Mouse (Mus musculus): ENCODE results near the gene Ppp1r3f. TPM values are rescaled to one million over a fixed set of nuclear protein-coding genes. Genes with fewer than 3 reads are reported as not detected.

Gene Ppp1r3f
- total and polyA plus RNA-seq, 2 experiments from 2014 or later = 1.5 to 3.5 TPM

DNA sequence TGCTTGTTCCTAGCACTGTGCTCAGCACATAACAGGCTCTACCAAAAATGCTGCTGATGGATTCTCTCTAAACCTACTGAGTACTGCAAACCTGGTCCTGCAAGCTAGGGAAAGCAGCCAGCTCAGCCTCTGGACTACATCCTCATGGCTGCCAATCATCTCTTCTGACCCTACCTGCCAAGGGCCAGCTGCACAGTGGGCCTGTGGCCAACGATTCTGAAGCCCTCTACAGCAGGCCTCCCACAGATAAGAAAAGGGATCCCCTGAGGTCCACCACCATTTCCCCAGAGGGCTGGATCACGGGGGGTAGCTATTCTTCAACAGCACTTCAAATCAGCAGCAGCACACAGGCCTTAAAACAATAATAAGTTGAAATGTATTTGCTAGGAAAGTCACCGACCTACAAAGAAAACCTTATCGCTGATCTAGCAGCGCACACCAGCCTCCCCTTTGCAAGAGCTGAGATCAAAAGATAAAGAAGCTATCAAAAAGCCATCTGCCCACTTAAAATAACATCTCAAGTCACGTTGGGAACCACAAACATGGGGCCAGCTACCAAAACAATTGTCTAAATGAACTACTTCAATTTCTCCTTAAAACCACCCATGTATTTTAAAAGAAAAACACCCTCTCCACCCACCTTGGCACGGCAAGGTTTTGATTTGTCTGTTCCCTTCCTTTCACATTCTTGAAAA, 3.5 kb downstream of the Ppp1r3f start:
- DNase-seq (ENCODE audit: low spot score) = no peak
- Histone ChIP-seq H3K9ac (replicated peaks; ENCODE audit: low read depth, low read length) (no peak overlapping the region), H3K4me3 (ENCODE audit: low read depth, low read length) (no peak overlapping the region)

DNA sequence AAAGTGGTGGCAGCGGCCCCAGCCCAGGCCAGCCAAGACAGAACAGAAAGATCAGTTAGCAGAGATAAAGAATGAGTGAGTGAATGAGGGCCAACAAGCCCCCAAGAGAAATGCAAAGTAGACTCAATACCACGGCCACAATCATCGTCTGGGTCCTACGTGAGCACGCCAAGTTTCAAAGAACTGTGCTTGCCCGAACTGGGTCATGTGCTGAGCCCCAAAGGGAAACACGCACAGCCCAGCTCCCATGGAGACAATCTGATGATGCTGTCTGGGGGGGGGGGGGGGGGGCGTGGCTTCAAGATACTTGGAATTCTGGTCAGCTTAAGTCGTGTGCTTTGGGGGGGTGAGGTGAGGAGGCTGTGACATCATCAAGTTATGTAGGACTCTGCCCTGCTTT, 6.6 kb downstream of the Ppp1r3f start:
- 63% methylated on average over 8 of the region's 9 CpGs for WGBS
- no peak overlapping the region for H3K4me2 ChIP-seq (ENCODE audit: low read depth, low read length)
- H3K27ac ChIP-seq (ENCODE audit: low read depth) = no peak overlapping the region
- TF ChIP-seq CTCF (IDR thresholded peaks at IDR 0.05; ENCODE audit: low read depth) = no peak
- TF ChIP-seq EP300 (IDR thresholded peaks at IDR 0.05; ENCODE audit: low read depth) = no peak
- no peak overlapping the region for H3K4me3 ChIP-seq (ENCODE audit: low read depth, low read length)
- H3K4me1 ChIP-seq (ENCODE audit: control insufficient read depth, insufficient read depth) = no peaks in the 10 kb centered on the region
- no peak overlapping the region for H3K9ac ChIP-seq (replicated peaks; ENCODE audit: low read depth, low read length)
- ATAC-seq (ENCODE audit: insufficient read depth, low read depth) = no peak
- DNase-seq (ENCODE audit: low spot score) = no peak
- no peaks in the 10 kb centered on the region for H3K36me3 ChIP-seq (replicated peaks; ENCODE audit: control insufficient read depth, insufficient read depth, low read length)
- no peaks in the 10 kb centered on the region for H3K27me3 ChIP-seq (ENCODE audit: control insufficient read depth, insufficient read depth, low read length)
- no peaks in the 10 kb centered on the region for H3K9me3 ChIP-seq (replicated peaks; ENCODE audit: control insufficient read depth, low read length)

More for the DNA sequence above, 3.5 kb downstream of the Ppp1r3f start:
- no peak for ATAC-seq (ENCODE audit: insufficient read depth, low read depth)
- no peak overlapping the region for H3K4me2 ChIP-seq (ENCODE audit: low read depth, low read length)
- TF ChIP-seq EP300 (IDR thresholded peaks at IDR 0.05; ENCODE audit: low read depth) = no peak
- TF ChIP-seq CTCF (IDR thresholded peaks at IDR 0.05; ENCODE audit: low read depth) = no peak
- no peaks in the 10 kb centered on the region for H3K9me3 ChIP-seq (replicated peaks; ENCODE audit: control insufficient read depth, low read length)
- peaks cover 4% of the 10 kb centered on the region; the same call in 1 of the 2 replicates for H3K4me1 ChIP-seq (ENCODE audit: control insufficient read depth, insufficient read depth)
- H3K27me3 ChIP-seq (ENCODE audit: control insufficient read depth, insufficient read depth, low read length) = no peaks in the 10 kb centered on the region
- no peaks in the 10 kb centered on the region for H3K36me3 ChIP-seq (replicated peaks; ENCODE audit: control insufficient read depth, insufficient read depth, low read length)
- H3K27ac ChIP-seq (ENCODE audit: low read depth) = no peak overlapping the region
- WGBS = 49% methylated on average over 7 of the region's 7 CpGs

DNA sequence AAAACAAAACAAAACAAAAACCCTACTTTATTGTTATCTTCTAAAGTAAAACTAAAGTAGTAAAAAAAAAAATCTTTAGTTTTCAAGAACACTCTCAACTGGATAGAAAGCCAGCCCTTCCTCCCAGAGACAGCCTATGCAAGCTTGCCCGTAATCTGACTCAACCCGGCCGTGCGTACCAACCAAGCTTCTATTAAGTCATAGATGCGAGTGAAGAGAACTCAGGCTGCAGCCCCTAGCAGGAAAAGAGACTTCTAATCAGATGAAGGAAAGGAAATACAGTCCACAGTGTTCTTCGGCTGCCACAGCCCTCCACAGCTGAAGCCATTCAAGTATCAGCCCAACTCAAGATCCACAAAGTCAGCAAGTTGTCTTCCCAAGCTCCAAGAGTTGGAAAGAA, 7.7 kb downstream of the Ppp1r3f start:
- Histone ChIP-seq H3K4me3 (ENCODE audit: low read depth, low read length) (no peak overlapping the region), H3K27ac (ENCODE audit: low read depth) (no peak overlapping the region), H3K36me3 (replicated peaks; ENCODE audit: control insufficient read depth, insufficient read depth, low read length) (no peaks in the 10 kb centered on the region), H3K9ac (replicated peaks; ENCODE audit: low read depth, low read length) (no peak overlapping the region), H3K4me2 (ENCODE audit: low read depth, low read length) (no peak overlapping the region), H3K27me3 (ENCODE audit: control insufficient read depth, insufficient read depth, low read length) (no peaks in the 10 kb centered on the region), H3K9me3 (replicated peaks; ENCODE audit: control insufficient read depth, low read length) (no peaks in the 10 kb centered on the region), H3K4me1 (ENCODE audit: control insufficient read depth, insufficient read depth) (no peaks in the 10 kb centered on the region)
- DNase-seq (ENCODE audit: low spot score) (no peak), ATAC-seq (ENCODE audit: insufficient read depth, low read depth) (no peak)
- TF ChIP-seq EP300 (IDR thresholded peaks at IDR 0.05; ENCODE audit: low read depth) (no peak), CTCF (IDR thresholded peaks at IDR 0.05; ENCODE audit: low read depth) (no peak)
- 59% methylated on average over 6 of the region's 6 CpGs for WGBS

DNA sequence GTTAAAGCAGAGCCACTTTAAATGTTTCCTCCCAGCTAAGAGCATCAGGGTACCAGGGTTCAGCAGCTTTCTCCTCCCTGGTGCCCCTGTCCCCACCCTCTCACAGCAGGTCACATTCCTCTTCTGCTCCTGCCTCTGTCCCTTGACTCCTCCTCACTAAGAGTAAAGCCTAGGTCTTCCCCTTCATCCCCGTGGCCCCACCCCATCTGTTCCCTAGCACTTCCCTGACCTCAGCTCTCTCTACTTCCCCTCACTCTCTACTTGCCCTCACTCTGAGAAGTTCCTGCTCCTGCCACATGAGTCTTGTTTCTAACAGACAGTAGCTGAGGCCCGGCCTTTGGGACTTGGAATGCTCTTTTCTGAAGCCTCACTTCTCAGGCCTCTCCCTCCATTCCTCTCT, 11.0 kb downstream of the Ppp1r3f start:
- TF ChIP-seq CTCF (IDR thresholded peaks at IDR 0.05; ENCODE audit: low read depth) (no peak), EP300 (IDR thresholded peaks at IDR 0.05; ENCODE audit: low read depth) (no peak)
- DNase-seq (ENCODE audit: low spot score) = no peak

DNA sequence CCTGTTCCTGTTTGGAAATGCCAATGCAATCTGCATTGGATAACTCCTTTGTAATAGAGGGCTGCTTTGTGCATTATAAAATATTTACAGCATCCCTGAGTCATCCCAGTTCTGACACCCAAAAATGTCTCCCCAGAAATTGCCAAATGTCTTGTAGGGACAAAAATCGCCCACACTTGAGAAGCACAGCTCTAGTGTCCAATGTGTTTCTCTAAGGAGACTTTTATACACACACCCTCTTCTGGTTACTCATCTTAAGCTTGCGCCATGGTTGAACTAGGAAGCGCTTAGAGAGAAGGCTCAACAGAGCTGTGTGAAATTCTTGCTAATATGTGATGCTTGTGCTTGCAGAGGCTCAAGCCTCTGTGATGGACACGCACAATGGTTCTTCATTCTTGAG, 20.6 kb downstream of the Ppp1r3f start:
- Histone ChIP-seq H3K4me3 (ENCODE audit: low read depth, low read length) (no peak overlapping the region), H3K27ac (ENCODE audit: low read depth) (no peak overlapping the region), H3K36me3 (replicated peaks; ENCODE audit: control insufficient read depth, insufficient read depth, low read length) (no peaks in the 10 kb centered on the region), H3K4me2 (ENCODE audit: low read depth, low read length) (no peak overlapping the region), H3K9ac (replicated peaks; ENCODE audit: low read depth, low read length) (no peak overlapping the region), H3K9me3 (replicated peaks; ENCODE audit: control insufficient read depth, low read length) (no peaks in the 10 kb centered on the region), H3K27me3 (ENCODE audit: control insufficient read depth, insufficient read depth, low read length) (no peaks in the 10 kb centered on the region), H3K4me1 (ENCODE audit: control insufficient read depth, insufficient read depth) (no peaks in the 10 kb centered on the region)
- WGBS = 82% methylated on average over 4 of the region's 4 CpGs
- ATAC-seq (ENCODE audit: insufficient read depth, low read depth) (no peak), DNase-seq (ENCODE audit: low spot score) (no peak)
- TF ChIP-seq EP300 (IDR thresholded peaks at IDR 0.05; ENCODE audit: low read depth) (no peak), CTCF (IDR thresholded peaks at IDR 0.05; ENCODE audit: low read depth) (no peak)

More for the DNA sequence above, 11.0 kb downstream of the Ppp1r3f start:
- Histone ChIP-seq H3K9me3 (replicated peaks; ENCODE audit: control insufficient read depth, low read length) (no peaks in the 10 kb centered on the region), H3K4me1 (ENCODE audit: control insufficient read depth, insufficient read depth) (no peaks in the 10 kb centered on the region), H3K36me3 (replicated peaks; ENCODE audit: control insufficient read depth, insufficient read depth, low read length) (no peaks in the 10 kb centered on the region), H3K27me3 (ENCODE audit: control insufficient read depth, insufficient read depth, low read length) (no peaks in the 10 kb centered on the region), H3K4me3 (ENCODE audit: low read depth, low read length) (no peak overlapping the region), H3K9ac (replicated peaks; ENCODE audit: low read depth, low read length) (no peak overlapping the region), H3K4me2 (ENCODE audit: low read depth, low read length) (no peak overlapping the region), H3K27ac (ENCODE audit: low read depth) (no peak overlapping the region)
- 9% methylated on average over 2 of the region's 2 CpGs for WGBS
- ATAC-seq (ENCODE audit: insufficient read depth, low read depth) = no peak

DNA sequence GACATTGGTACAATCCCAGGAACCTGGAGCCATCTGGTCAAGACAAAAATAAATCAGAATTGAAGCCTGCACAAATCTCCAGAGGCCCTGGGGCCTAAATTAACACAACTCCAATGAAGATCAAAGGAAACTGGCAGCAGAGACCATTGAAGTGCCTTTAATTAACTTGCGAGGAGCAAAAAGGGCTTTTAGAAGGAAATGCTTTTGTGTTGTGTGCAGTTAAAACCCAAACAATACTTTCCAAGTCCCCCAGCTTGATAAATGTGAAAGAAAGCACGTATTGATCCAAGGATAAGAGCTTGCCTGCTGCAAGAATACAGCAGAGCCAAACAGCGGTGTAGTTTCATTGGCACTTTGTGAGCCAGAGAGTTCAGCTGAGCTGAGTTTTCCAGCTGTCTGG, 49.1 kb downstream of the Ppp1r3f start:
- DNase-seq (ENCODE audit: low spot score) (no peak), ATAC-seq (ENCODE audit: insufficient read depth, low read depth) (no peak)
- H3K9ac ChIP-seq (replicated peaks; ENCODE audit: low read depth, low read length) = no peak overlapping the region
- H3K4me3 ChIP-seq (ENCODE audit: low read depth, low read length) = no peak overlapping the region
- no peak overlapping the region for H3K27ac ChIP-seq (ENCODE audit: low read depth)
- no peaks in the 10 kb centered on the region for H3K27me3 ChIP-seq (ENCODE audit: control insufficient read depth, insufficient read depth, low read length)
- no peaks in the 10 kb centered on the region for H3K36me3 ChIP-seq (replicated peaks; ENCODE audit: control insufficient read depth, insufficient read depth, low read length)
- TF ChIP-seq CTCF (IDR thresholded peaks at IDR 0.05; ENCODE audit: low read depth) (no peak), EP300 (IDR thresholded peaks at IDR 0.05; ENCODE audit: low read depth) (no peak)
- no peak overlapping the region for H3K4me2 ChIP-seq (ENCODE audit: low read depth, low read length)
- H3K9me3 ChIP-seq (replicated peaks; ENCODE audit: control insufficient read depth, low read length) = no peaks in the 10 kb centered on the region
- no peaks in the 10 kb centered on the region for H3K4me1 ChIP-seq (ENCODE audit: control insufficient read depth, insufficient read depth)
- WGBS = 60% methylated on average over 3 of the region's 3 CpGs

Other genes starting within 250 kb of the Ppp1r3f start
- 0.62 and 1.8 TPM in 2 replicates for gene Usp27x, start 198.5 kb downstream of the Ppp1r3f start, total RNA-seq (2014; rRNA removed; ENCODE audit: low replicate concordance)
- gene Usp27x, start 198.5 kb downstream of the Ppp1r3f start, polyA plus RNA-seq (2015; fragmentation: Nextera tagmentation; extraction: Ambion mirVana) = 0.14 and 0.22 TPM in 2 replicates
- not detected in 2 replicates for gene Foxp3, start 639 bp downstream of the Ppp1r3f start, total RNA-seq (2014; rRNA removed; ENCODE audit: low replicate concordance)
- not detected in 2 replicates for gene Foxp3, start 639 bp downstream of the Ppp1r3f start, polyA plus RNA-seq (2015; fragmentation: Nextera tagmentation; extraction: Ambion mirVana)
- 25.6 and 27.8 TPM in 2 replicates for gene Ccdc22, start 31.2 kb upstream of the Ppp1r3f start, total RNA-seq (2014; rRNA removed; ENCODE audit: low replicate concordance)
- 12.5 and 13.9 TPM in 2 replicates for gene Ccdc22, start 31.2 kb upstream of the Ppp1r3f start, polyA plus RNA-seq (2015; fragmentation: Nextera tagmentation; extraction: Ambion mirVana)
- gene Cacna1f, start 32.8 kb upstream of the Ppp1r3f start, total RNA-seq (2014; rRNA removed; ENCODE audit: low replicate concordance) = 0.12 TPM in 1 of 2 replicates, not detected in the other
- not detected in 2 replicates for gene Cacna1f, start 32.8 kb upstream of the Ppp1r3f start, polyA plus RNA-seq (2015; fragmentation: Nextera tagmentation; extraction: Ambion mirVana)
- gene Syp, start 64.2 kb upstream of the Ppp1r3f start, total RNA-seq (2014; rRNA removed; ENCODE audit: low replicate concordance) = 1.6 TPM in 1 of 2 replicates, not detected in the other
- gene Syp, start 64.2 kb upstream of the Ppp1r3f start, polyA plus RNA-seq (2015; fragmentation: Nextera tagmentation; extraction: Ambion mirVana) = 0.27 and 0.51 TPM in 2 replicates
- 9.2 and 15.7 TPM in 2 replicates for gene Prickle3, start 83.0 kb upstream of the Ppp1r3f start, total RNA-seq (2014; rRNA removed; ENCODE audit: low replicate concordance)
- 7.9 and 8.1 TPM in 2 replicates for gene Prickle3, start 83.0 kb upstream of the Ppp1r3f start, polyA plus RNA-seq (2015; fragmentation: Nextera tagmentation; extraction: Ambion mirVana)
- 134 and 184 TPM in 2 replicates for gene Plp2, start 97.1 kb upstream of the Ppp1r3f start, total RNA-seq (2014; rRNA removed; ENCODE audit: low replicate concordance)
- gene Plp2, start 97.1 kb upstream of the Ppp1r3f start, polyA plus RNA-seq (2015; fragmentation: Nextera tagmentation; extraction: Ambion mirVana) = 91.1 and 95.7 TPM in 2 replicates
- 1.1 and 2.0 TPM in 2 replicates for gene Magix, start 107.0 kb upstream of the Ppp1r3f start, total RNA-seq (2014; rRNA removed; ENCODE audit: low replicate concordance)
- 1.5 and 1.8 TPM in 2 replicates for gene Magix, start 107.0 kb upstream of the Ppp1r3f start, polyA plus RNA-seq (2015; fragmentation: Nextera tagmentation; extraction: Ambion mirVana)
- gene Gpkow, start 122.8 kb upstream of the Ppp1r3f start, total RNA-seq (2014; rRNA removed; ENCODE audit: low replicate concordance) = 2.8 and 9.9 TPM in 2 replicates
- 21.3 and 22.7 TPM in 2 replicates for gene Gpkow, start 122.8 kb upstream of the Ppp1r3f start, polyA plus RNA-seq (2015; fragmentation: Nextera tagmentation; extraction: Ambion mirVana)
- 24.2 and 52.7 TPM in 2 replicates for gene Wdr45, start 140.1 kb upstream of the Ppp1r3f start, total RNA-seq (2014; rRNA removed; ENCODE audit: low replicate concordance)
- 27.1 and 29.2 TPM in 2 replicates for gene Wdr45, start 140.1 kb upstream of the Ppp1r3f start, polyA plus RNA-seq (2015; fragmentation: Nextera tagmentation; extraction: Ambion mirVana)
- gene Gm45208, start 148.0 kb upstream of the Ppp1r3f start, total RNA-seq (2014; rRNA removed; ENCODE audit: low replicate concordance) = 3.1 TPM in 1 of 2 replicates, not detected in the other
- gene Gm45208, start 148.0 kb upstream of the Ppp1r3f start, polyA plus RNA-seq (2015; fragmentation: Nextera tagmentation; extraction: Ambion mirVana) = not detected in 2 replicates
- 12.6 and 22.6 TPM in 2 replicates for gene Praf2, start 154.2 kb upstream of the Ppp1r3f start, total RNA-seq (2014; rRNA removed; ENCODE audit: low replicate concordance)
- gene Praf2, start 154.2 kb upstream of the Ppp1r3f start, polyA plus RNA-seq (2015; fragmentation: Nextera tagmentation; extraction: Ambion mirVana) = 11.0 and 13.6 TPM in 2 replicates
- gene Ccdc120, start 176.6 kb upstream of the Ppp1r3f start, total RNA-seq (2014; rRNA removed; ENCODE audit: low replicate concordance) = 0.92 and 5.8 TPM in 2 replicates
- 1.8 and 2.2 TPM in 2 replicates for gene Ccdc120, start 176.6 kb upstream of the Ppp1r3f start, polyA plus RNA-seq (2015; fragmentation: Nextera tagmentation; extraction: Ambion mirVana)
- gene Tfe3, start 188.3 kb upstream of the Ppp1r3f start, total RNA-seq (2014; rRNA removed; ENCODE audit: low replicate concordance) = 8.4 and 17.3 TPM in 2 replicates
- 11.5 and 11.6 TPM in 2 replicates for gene Tfe3, start 188.3 kb upstream of the Ppp1r3f start, polyA plus RNA-seq (2015; fragmentation: Nextera tagmentation; extraction: Ambion mirVana)
- 2.4 and 6.8 TPM in 2 replicates for gene Gripap1, start 215.5 kb upstream of the Ppp1r3f start, total RNA-seq (2014; rRNA removed; ENCODE audit: low replicate concordance)
- 17.5 and 19.3 TPM in 2 replicates for gene Gripap1, start 215.5 kb upstream of the Ppp1r3f start, polyA plus RNA-seq (2015; fragmentation: Nextera tagmentation; extraction: Ambion mirVana)
- gene Kcnd1, start 248.0 kb upstream of the Ppp1r3f start, total RNA-seq (2014; rRNA removed; ENCODE audit: low replicate concordance) = 0.08 and 0.23 TPM in 2 replicates
- 0.20 and 0.22 TPM in 2 replicates for gene Kcnd1, start 248.0 kb upstream of the Ppp1r3f start, polyA plus RNA-seq (2015; fragmentation: Nextera tagmentation; extraction: Ambion mirVana)

Data from heart, postnatal 0 days (tissue).